Mouse (Mus musculus): ENCODE measurements around the gene Syn3. TPM values are rescaled to one million over a fixed set of nuclear protein-coding genes. Genes with fewer than 3 reads are reported as not detected.

Syn3 gene
- polyA plus RNA-seq, 1 experiment from 2014 or later: 0.20 TPM

GRCm38 (mm10) chr10:86488544-86488943, 10.2 kb downstream of the Syn3 start:
- H3K4me1 ChIP-seq (replicated peaks): no peaks in the 10 kb centered on the region
- no peak overlapping the region for H3K27ac ChIP-seq (replicated peaks)
- no peaks in the 10 kb centered on the region for H3K36me3 ChIP-seq (replicated peaks)
- H3K9me3 ChIP-seq (replicated peaks): no peaks in the 10 kb centered on the region
- no peak overlapping the region for H3K9ac ChIP-seq
- no peak for ATAC-seq (ENCODE audit: insufficient read depth)
- no peaks in the 10 kb centered on the region for H3K27me3 ChIP-seq
- no peak overlapping the region for H3K4me3 ChIP-seq (replicated peaks)
- no peak overlapping the region for H3K4me2 ChIP-seq
- 46% methylated on average over 5 of the region's 5 CpGs for WGBS (ENCODE audit: insufficient replicate concordance)

GRCm38 (mm10) chr10:86485971-86486370, 12.7 kb downstream of the Syn3 start:
- Histone ChIP-seq H3K27me3 (no peaks in the 10 kb centered on the region), H3K4me1 (replicated peaks) (no peaks in the 10 kb centered on the region), H3K27ac (replicated peaks) (no peak overlapping the region), H3K9me3 (replicated peaks) (no peaks in the 10 kb centered on the region), H3K4me3 (replicated peaks) (no peak overlapping the region), H3K4me2 (no peak overlapping the region), H3K36me3 (replicated peaks) (no peaks in the 10 kb centered on the region), H3K9ac (no peak overlapping the region)
- WGBS (ENCODE audit: insufficient replicate concordance): 66% methylated on average over 4 of the region's 4 CpGs
- ATAC-seq (ENCODE audit: insufficient read depth): no peak

GRCm38 (mm10) chr10:86483968-86484367, 14.7 kb downstream of the Syn3 start:
- WGBS (ENCODE audit: insufficient replicate concordance): 16% methylated on average over 3 of the region's 3 CpGs
- H3K4me1 ChIP-seq (replicated peaks): no peaks in the 10 kb centered on the region
- no peak overlapping the region for H3K27ac ChIP-seq (replicated peaks)
- ATAC-seq (ENCODE audit: insufficient read depth): no peak
- H3K4me2 ChIP-seq: no peak overlapping the region
- H3K36me3 ChIP-seq (replicated peaks): no peaks in the 10 kb centered on the region
- H3K27me3 ChIP-seq: no peaks in the 10 kb centered on the region
- H3K9me3 ChIP-seq (replicated peaks): no peaks in the 10 kb centered on the region
- H3K9ac ChIP-seq: no peak overlapping the region
- H3K4me3 ChIP-seq (replicated peaks): no peak overlapping the region

DNA sequence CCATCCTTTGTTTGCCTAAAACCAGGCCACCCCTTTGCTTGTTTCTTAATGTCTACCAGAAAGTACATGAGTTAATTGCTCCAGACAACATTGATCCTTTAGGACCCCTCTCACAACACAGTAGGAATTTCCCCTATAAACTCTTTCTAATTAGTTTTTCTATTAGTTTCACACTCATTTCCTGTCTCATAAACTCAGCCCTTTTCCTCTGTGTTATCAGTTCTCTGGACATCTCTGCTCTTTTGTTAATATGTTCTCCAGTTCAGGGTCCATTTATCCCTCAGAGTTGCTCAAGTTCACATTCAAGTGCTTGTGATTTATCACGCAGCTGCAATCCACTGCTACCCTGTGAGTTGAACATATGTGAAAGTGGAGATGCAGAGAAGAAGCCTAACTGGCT, 16.2 kb downstream of the Syn3 start:
- Histone ChIP-seq H3K4me1 (replicated peaks) (no peaks in the 10 kb centered on the region), H3K9ac (no peak overlapping the region), H3K27ac (replicated peaks) (no peak overlapping the region), H3K27me3 (no peaks in the 10 kb centered on the region), H3K9me3 (replicated peaks) (no peaks in the 10 kb centered on the region), H3K36me3 (replicated peaks) (no peaks in the 10 kb centered on the region), H3K4me3 (replicated peaks) (no peak overlapping the region), H3K4me2 (no peak overlapping the region)
- 55% methylated on average over 1 of the region's 1 CpGs for WGBS (ENCODE audit: insufficient replicate concordance)
- ATAC-seq (ENCODE audit: insufficient read depth): no peak

DNA sequence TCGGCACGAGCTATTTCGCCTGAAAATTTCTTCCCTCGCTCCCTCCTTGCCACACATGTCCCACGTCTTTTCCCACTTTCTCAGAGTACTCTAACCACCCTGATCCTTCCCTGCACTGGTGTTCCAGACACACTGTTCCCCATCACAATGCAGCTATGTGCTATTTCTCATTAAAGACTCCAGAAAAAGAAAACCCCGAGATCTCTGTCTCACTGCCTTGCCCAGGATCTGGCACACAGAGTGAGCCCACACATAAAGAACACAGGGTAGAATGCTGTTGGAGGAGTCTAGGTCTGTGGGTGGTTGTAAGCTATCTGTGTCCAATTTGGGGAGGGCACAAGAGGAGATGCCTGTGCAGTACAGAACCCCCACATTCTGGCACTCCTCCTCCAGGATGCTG, 18.0 kb downstream of the Syn3 start:
- no peak overlapping the region for H3K9ac ChIP-seq
- H3K9me3 ChIP-seq (replicated peaks): no peaks in the 10 kb centered on the region
- H3K4me1 ChIP-seq (replicated peaks): no peaks in the 10 kb centered on the region
- H3K4me3 ChIP-seq (replicated peaks): no peak overlapping the region
- H3K27me3 ChIP-seq: no peaks in the 10 kb centered on the region
- no peak overlapping the region for H3K4me2 ChIP-seq
- H3K36me3 ChIP-seq (replicated peaks): no peaks in the 10 kb centered on the region
- ATAC-seq (ENCODE audit: insufficient read depth): no peak
- H3K27ac ChIP-seq (replicated peaks): no peak overlapping the region
- 67% methylated on average over 6 of the region's 6 CpGs for WGBS (ENCODE audit: insufficient replicate concordance)

DNA sequence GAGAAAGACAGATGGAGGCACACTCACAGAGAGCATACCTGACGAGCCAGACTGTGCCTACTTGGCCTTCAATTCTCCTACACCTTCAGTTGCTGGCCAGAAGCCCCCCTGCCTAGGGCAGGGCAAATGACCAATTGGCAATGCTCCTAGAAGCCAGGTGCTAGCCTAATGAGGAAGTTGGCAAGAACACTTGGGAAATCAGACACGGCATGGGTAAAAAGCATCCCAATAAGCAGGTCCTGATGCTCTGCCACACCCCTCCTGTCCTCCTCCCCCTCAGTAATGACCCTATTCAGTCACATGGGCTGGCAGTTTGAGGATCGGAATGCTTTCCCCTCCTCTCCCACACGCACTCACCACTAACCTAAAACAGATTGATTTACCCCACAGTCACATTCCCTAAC, 19.0 kb downstream of the Syn3 start:
- H3K9ac ChIP-seq: no peak overlapping the region
- H3K4me2 ChIP-seq: no peak overlapping the region
- no peak for ATAC-seq (ENCODE audit: insufficient read depth)
- no peaks in the 10 kb centered on the region for H3K36me3 ChIP-seq (replicated peaks)
- no peak overlapping the region for H3K4me3 ChIP-seq (replicated peaks)
- H3K27me3 ChIP-seq: no peaks in the 10 kb centered on the region
- WGBS (ENCODE audit: insufficient replicate concordance): 40% methylated on average over 4 of the region's 4 CpGs
- H3K27ac ChIP-seq (replicated peaks): no peak overlapping the region
- H3K4me1 ChIP-seq (replicated peaks): no peaks in the 10 kb centered on the region
- H3K9me3 ChIP-seq (replicated peaks): no peaks in the 10 kb centered on the region

GRCm38 (mm10) chr10:86476720-86477119, 22.0 kb downstream of the Syn3 start:
- no peak overlapping the region for H3K4me2 ChIP-seq
- no peaks in the 10 kb centered on the region for H3K27me3 ChIP-seq
- H3K9me3 ChIP-seq (replicated peaks): no peaks in the 10 kb centered on the region
- no peak for ATAC-seq (ENCODE audit: insufficient read depth)
- H3K36me3 ChIP-seq (replicated peaks): no peaks in the 10 kb centered on the region
- H3K4me3 ChIP-seq (replicated peaks): no peak overlapping the region
- H3K27ac ChIP-seq (replicated peaks): no peak overlapping the region
- no peak overlapping the region for H3K9ac ChIP-seq
- WGBS (ENCODE audit: insufficient replicate concordance): 66% methylated on average over 7 of the region's 7 CpGs
- no peaks in the 10 kb centered on the region for H3K4me1 ChIP-seq (replicated peaks)

GRCm38 (mm10) chr10:86475270-86475669, 23.4 kb downstream of the Syn3 start:
- no peak overlapping the region for H3K4me2 ChIP-seq
- H3K36me3 ChIP-seq (replicated peaks): no peaks in the 10 kb centered on the region
- no peak overlapping the region for H3K9ac ChIP-seq
- H3K27me3 ChIP-seq: no peaks in the 10 kb centered on the region
- H3K4me3 ChIP-seq (replicated peaks): no peak overlapping the region
- no peak for ATAC-seq (ENCODE audit: insufficient read depth)
- H3K4me1 ChIP-seq (replicated peaks): no peaks in the 10 kb centered on the region
- no peaks in the 10 kb centered on the region for H3K9me3 ChIP-seq (replicated peaks)
- 59% methylated on average over 5 of the region's 5 CpGs for WGBS (ENCODE audit: insufficient replicate concordance)
- no peak overlapping the region for H3K27ac ChIP-seq (replicated peaks)

DNA sequence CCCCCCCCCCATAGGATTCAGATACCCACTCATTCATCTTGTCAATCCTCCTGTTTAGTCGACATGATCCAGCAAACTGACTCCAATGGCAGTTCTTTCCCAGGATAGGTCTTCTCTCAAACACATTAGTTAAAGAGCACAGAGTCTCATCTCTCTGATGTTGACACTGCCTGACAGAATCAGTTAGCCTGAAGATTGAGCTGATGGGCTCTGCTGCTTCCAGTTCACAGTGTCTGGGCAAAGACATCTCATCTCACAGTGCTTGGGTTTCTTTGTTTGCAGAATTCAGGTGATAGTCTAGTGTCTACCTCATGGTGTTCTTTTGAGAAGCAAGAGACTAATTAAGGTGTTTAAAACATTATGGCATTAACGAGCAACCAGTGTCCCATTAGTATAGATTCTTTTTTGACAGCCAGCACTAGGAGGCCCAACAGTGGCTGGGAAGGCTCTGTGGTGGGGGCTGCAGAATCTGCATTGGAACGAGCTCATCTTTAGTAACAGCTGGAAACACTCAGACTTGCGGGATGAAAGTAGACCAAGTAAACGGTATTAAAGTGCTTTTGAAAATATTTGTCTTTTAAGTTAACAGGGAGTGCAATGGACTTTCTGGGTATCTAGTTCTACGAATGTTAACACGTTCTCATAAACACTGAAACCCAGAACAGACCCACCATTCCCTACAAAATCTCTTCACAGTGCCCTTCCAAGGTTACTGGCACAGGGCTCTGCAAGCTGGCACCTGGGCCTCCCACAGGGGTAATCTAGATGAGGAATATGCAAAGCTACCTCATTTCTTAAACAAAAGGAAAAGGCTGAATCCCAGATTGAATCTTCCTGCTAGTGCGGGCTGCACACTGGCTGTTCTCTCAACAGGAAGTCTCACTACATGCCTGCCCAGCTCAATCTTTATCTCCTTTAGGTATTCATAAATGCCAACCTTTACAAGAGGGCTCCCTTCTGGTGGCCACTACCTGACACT, 24.2 kb downstream of the Syn3 start:
- H3K4me1 ChIP-seq (replicated peaks): no peaks in the 10 kb centered on the region
- 54% methylated on average over 8 of the region's 8 CpGs for WGBS (ENCODE audit: insufficient replicate concordance)
- no peak for ATAC-seq (ENCODE audit: insufficient read depth)
- H3K27ac ChIP-seq (replicated peaks): no peak overlapping the region
- H3K9me3 ChIP-seq (replicated peaks): no peaks in the 10 kb centered on the region
- H3K36me3 ChIP-seq (replicated peaks): no peaks in the 10 kb centered on the region
- no peaks in the 10 kb centered on the region for H3K27me3 ChIP-seq
- H3K9ac ChIP-seq: no peak overlapping the region
- H3K4me3 ChIP-seq (replicated peaks): no peak overlapping the region
- no peak overlapping the region for H3K4me2 ChIP-seq

DNA sequence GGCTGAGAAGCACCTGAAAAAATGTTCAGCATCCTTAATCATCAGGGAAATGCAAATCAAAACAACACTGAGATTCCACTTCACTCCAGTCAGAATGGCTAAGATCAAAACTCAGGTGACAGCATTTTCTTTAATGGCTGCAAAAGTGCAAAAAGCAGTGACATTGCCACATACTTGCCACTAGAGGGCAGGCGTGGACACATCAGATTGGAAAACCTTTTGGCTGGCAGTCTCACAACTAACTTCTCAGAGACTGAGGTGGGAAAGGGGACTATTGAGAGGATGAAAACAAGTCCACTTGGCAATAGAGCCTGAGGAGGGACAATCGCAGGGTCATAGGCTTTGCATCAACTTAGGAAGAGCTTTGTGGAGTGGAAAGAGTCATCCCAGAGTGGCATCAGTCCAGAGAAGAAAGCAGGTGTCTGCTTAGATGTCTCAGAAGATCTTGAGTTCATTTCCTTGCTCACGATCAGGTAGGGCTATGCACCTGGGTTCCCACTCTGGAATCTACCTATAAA, 25.0 kb downstream of the Syn3 start:
- Histone ChIP-seq H3K4me2 (no peak overlapping the region), H3K27ac (replicated peaks) (no peak overlapping the region), H3K9ac (no peak overlapping the region), H3K4me3 (replicated peaks) (no peak overlapping the region), H3K36me3 (replicated peaks) (no peaks in the 10 kb centered on the region), H3K27me3 (no peaks in the 10 kb centered on the region), H3K4me1 (replicated peaks) (no peaks in the 10 kb centered on the region), H3K9me3 (replicated peaks) (no peaks in the 10 kb centered on the region)
- 22% methylated on average over 3 of the region's 3 CpGs for whole genome bisulfite sequencing (ENCODE audit: insufficient replicate concordance)
- ATAC-seq (ENCODE audit: insufficient read depth): no peak

- no peak overlapping the region for H3K9ac ChIP-seq
- H3K4me1 ChIP-seq (replicated peaks): no peaks in the 10 kb centered on the region
- WGBS (ENCODE audit: insufficient replicate concordance): 56% methylated on average over 13 of the region's 13 CpGs
- no peaks in the 10 kb centered on the region for H3K36me3 ChIP-seq (replicated peaks)
- no peak for ATAC-seq (ENCODE audit: insufficient read depth)
- H3K27ac ChIP-seq (replicated peaks): no peak overlapping the region
- H3K9me3 ChIP-seq (replicated peaks): no peaks in the 10 kb centered on the region
- H3K27me3 ChIP-seq: no peaks in the 10 kb centered on the region
- no peak overlapping the region for H3K4me2 ChIP-seq
- no peak overlapping the region for H3K4me3 ChIP-seq (replicated peaks)
Observed at GRCm38 (mm10) chr10:86468612-86469546, 29.8 kb downstream of the Syn3 start.
